Mouse (Mus musculus) brain, embryonic 14.5 days (tissue): ENCODE measurements around the gene Gata1.

Experiments used
- CTCF ChIP-seq: fragments of 200-500 bp; IDR thresholded peaks from 2 replicates; pipeline ENCODE4 v1.5.1; 2012; ENCODE audit warnings: inconsistent platforms, mild to moderate bottlenecking, moderate library complexity, borderline replicate concordance; ENCODE audit not compliant: insufficient read depth, insufficient read length; ENCODE audit errors: extremely low read depth
- POLR2A ChIP-seq: fragments of 200-500 bp; IDR thresholded peaks from 2 replicates; pipeline ENCODE4 v1.6.1; 2012; ENCODE audit warnings: mild to moderate bottlenecking, inconsistent platforms, borderline replicate concordance; ENCODE audit not compliant: poor library complexity, insufficient read depth, insufficient read length, severe bottlenecking; ENCODE audit errors: extremely low read depth

- no peak for TF ChIP-seq POLR2A
- no peak for TF ChIP-seq CTCF
Measured at GRCm38 (mm10) chrX:7966161-7966560, 11.7 kb downstream of the Gata1 start.
